Mouse (Mus musculus): Measurements from ENCODE around the gene Btla. TPM values are rescaled to one million over a fixed set of nuclear protein-coding genes. Genes with fewer than 3 reads are reported as not detected.

Gene Btla
- 0.11 and 0.16 TPM in 2 replicates for polyA plus RNA-seq (2012; rRNA removed; ENCODE audit: low replicate concordance)

GRCm38 (mm10) chr16:45223648-45224388, at the start of gene Btla:
TSS of gene Btla (plus strand) at chr16:45224315.

Other genes starting within 250 kb of the Btla start
- 4.7 and 4.8 TPM in 2 replicates for gene Ccdc80, start 130.9 kb upstream of the Btla start, polyA plus RNA-seq (2012; rRNA removed; ENCODE audit: low replicate concordance)
- gene Slc35a5, start 65.6 kb upstream of the Btla start, polyA plus RNA-seq (2012; rRNA removed; ENCODE audit: low replicate concordance): 3.9 and 4.6 TPM in 2 replicates
- 22.2 and 51.8 TPM in 2 replicates for gene Atg3, start 65.5 kb upstream of the Btla start, polyA plus RNA-seq (2012; rRNA removed; ENCODE audit: low replicate concordance)
- gene Cd200, start 184.7 kb downstream of the Btla start, polyA plus RNA-seq (2012; rRNA removed; ENCODE audit: low replicate concordance): 14.8 and 20.3 TPM in 2 replicates

All from duodenum, adult 2 months (tissue).